Mouse (Mus musculus) myocyte (in vitro differentiated cells): Measurements from ENCODE around the gene Gabbr2. TPM values are rescaled to one million over a fixed set of nuclear protein-coding genes. Genes with fewer than 3 reads are reported as not detected.

ENCODE experiments used
- H3K27me3 ChIP-seq: one replicate; pipeline ENCODE4 v1.6.1; 2011; ENCODE audit not compliant: control insufficient read depth, insufficient read depth, insufficient read length
- H3K36me3 ChIP-seq: one replicate; pipeline ENCODE4 v1.6.1; 2011; ENCODE audit not compliant: control insufficient read depth, insufficient read depth
- H3K4me2 ChIP-seq: one replicate; pipeline ENCODE4 v1.6.1; 2011; ENCODE audit warnings: low read depth, control low read depth
- H3K4me3 ChIP-seq: one replicate; pipeline ENCODE4 v1.5.1; 2011; ENCODE audit warnings: mild to moderate bottlenecking, control low read depth, moderate library complexity
- H3K79me2 ChIP-seq: one replicate; pipeline ENCODE4 v1.6.1; 2011; ENCODE audit not compliant: control insufficient read depth, insufficient read depth
- H3ac ChIP-seq: one replicate; pipeline ENCODE4 v1.6.1; 2011; ENCODE audit not compliant: control insufficient read depth, insufficient read length
- CEBPB ChIP-seq: IDR thresholded peaks from 2 replicates; pipeline ENCODE4 v1.6.1; 2011; ENCODE audit warnings: mild to moderate bottlenecking, moderate library complexity; ENCODE audit not compliant: poor library complexity, insufficient read depth, severe bottlenecking
- E2F4 ChIP-seq: IDR thresholded peaks from one replicate; pipeline ENCODE4 v1.6.1; 2011; ENCODE audit warnings: mild to moderate bottlenecking, control low read depth, moderate library complexity; ENCODE audit not compliant: insufficient read depth
- MAX ChIP-seq: IDR thresholded peaks from one replicate; pipeline ENCODE4 v1.6.1; 2011; ENCODE audit warnings: low read depth, mild to moderate bottlenecking, control low read depth
- MYOD1 ChIP-seq, 3 experiments: IDR thresholded peaks; one replicate each; pipeline ENCODE4 v1.6.1; 2011; ENCODE audit warnings: control low read depth in 2 of 3, low read depth in 2 of 3, mild to moderate bottlenecking in 2 of 3, moderate library complexity in 1 of 3; ENCODE audit not compliant: insufficient read length in 2 of 3, control insufficient read depth in 1 of 3
- MYOG ChIP-seq, 3 experiments: IDR thresholded peaks; one replicate each; pipeline ENCODE4 v1.6.1; 2011; ENCODE audit warnings: control low read depth in 2 of 3, low read depth in 2 of 3, mild to moderate bottlenecking in 2 of 3; ENCODE audit not compliant: insufficient read length in 2 of 3, control insufficient read depth in 1 of 3, insufficient read depth in 1 of 3
- POLR2A ChIP-seq: IDR thresholded peaks from one replicate; pipeline ENCODE4 v1.6.1; 2011; ENCODE audit warnings: low read depth, mild to moderate bottlenecking, control low read depth, moderate library complexity; ENCODE audit not compliant: insufficient read length
- POLR2AphosphoS2 ChIP-seq: IDR thresholded peaks from one replicate; pipeline ENCODE4 v1.6.1; 2011; ENCODE audit warnings: low read depth, control low read depth; ENCODE audit not compliant: insufficient read length
- REST ChIP-seq: IDR thresholded peaks from one replicate; pipeline ENCODE4 v1.6.1; 2011; ENCODE audit warnings: mild to moderate bottlenecking, control low read depth, moderate library complexity; ENCODE audit not compliant: insufficient read depth, insufficient read length
- SRF ChIP-seq: IDR thresholded peaks from one replicate; pipeline ENCODE4 v1.6.1; 2011; ENCODE audit warnings: low read depth; ENCODE audit not compliant: control insufficient read depth, insufficient read length
- TCF12 ChIP-seq: IDR thresholded peaks from one replicate; pipeline ENCODE4 v1.6.1; 2011; ENCODE audit warnings: mild to moderate bottlenecking, control low read depth; ENCODE audit not compliant: poor library complexity, insufficient read depth, severe bottlenecking
- TCF3 ChIP-seq: IDR thresholded peaks from one replicate; pipeline ENCODE4 v1.6.1; 2011; ENCODE audit warnings: low read depth, control low read depth; ENCODE audit not compliant: insufficient read length
- USF1 ChIP-seq: IDR thresholded peaks from one replicate; pipeline ENCODE4 v1.6.1; 2011; ENCODE audit warnings: low read depth, mild to moderate bottlenecking, control low read depth, moderate library complexity
- polyA plus RNA-seq: library from polyadenylated mRNA; unstranded; fragments of >200 nt; fragmentation: generic; extraction: Trizol; gene quantifications from one replicate; pipeline ENCODE4 v1.2.1, GENCODE M21; 2012; ENCODE audit warnings: missing spikeins

The Gabbr2 gene
- polyA plus RNA-seq, 1 experiment = not detected

GRCm38 (mm10) chr4:46781109-46781508 lies 210.6 kb downstream of the Gabbr2 start:
- Histone ChIP-seq H3K36me3 (no peaks in the 10 kb centered on the region), H3K27me3 (no peaks in the 10 kb centered on the region), H3K4me3 (no peak overlapping the region), H3K79me2 (no peaks in the 10 kb centered on the region), H3ac (no peak overlapping the region), H3K4me2 (no peak overlapping the region)
- no peak for TF ChIP-seq TCF3
- TF ChIP-seq USF1 = no peak
- no peak for TF ChIP-seq POLR2AphosphoS2
- TF ChIP-seq MYOD1 (IDR thresholded peaks at IDR 0.05; ENCODE audit: control insufficient read depth in 1 of 3, insufficient read length in 2 of 3, low read depth in 2 of 3) = no peak
- TF ChIP-seq POLR2A = no peak
- TF ChIP-seq MYOG (IDR thresholded peaks at IDR 0.05; ENCODE audit: control insufficient read depth in 1 of 3, insufficient read depth in 1 of 3, insufficient read length in 2 of 3, low read depth in 2 of 3) = no peak
- TF ChIP-seq SRF = no peak
- no peak for TF ChIP-seq REST
- no peak for TF ChIP-seq E2F4
- TF ChIP-seq TCF12 = no peak
- TF ChIP-seq MAX = no peak
- TF ChIP-seq CEBPB = no peak

- Histone ChIP-seq H3K36me3 (no peaks in the 10 kb centered on the region), H3K27me3 (no peaks in the 10 kb centered on the region), H3K79me2 (no peaks in the 10 kb centered on the region), H3ac (no peak overlapping the region), H3K4me3 (no peak overlapping the region), H3K4me2 (no peak overlapping the region)
- TF ChIP-seq REST = no peak
- TF ChIP-seq USF1 = no peak
Measured at GRCm38 (mm10) chr4:46775959-46776358, 215.7 kb downstream of the Gabbr2 start.

DNA sequence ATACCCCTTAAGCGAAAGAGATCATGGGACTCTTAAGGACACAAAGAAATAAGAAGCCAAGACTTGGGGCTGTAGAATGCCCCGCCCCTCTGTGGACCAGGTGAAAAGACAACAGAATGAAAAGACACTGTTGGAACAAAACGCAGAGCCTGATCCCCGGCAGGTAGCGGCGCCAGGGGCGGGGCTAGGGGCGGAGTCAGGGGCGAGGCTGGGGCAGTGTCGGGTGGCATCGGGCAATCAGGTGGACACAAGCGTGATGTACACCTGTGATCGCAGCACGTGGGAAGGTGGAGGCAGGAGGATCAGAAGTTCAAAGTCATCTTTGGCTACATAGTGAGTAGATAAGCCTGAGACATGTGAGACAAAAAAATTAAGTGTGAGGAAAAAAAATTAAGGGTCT lies 217.0 kb downstream of the Gabbr2 start:
- TF ChIP-seq TCF12 (no peak), MYOG (IDR thresholded peaks at IDR 0.05; ENCODE audit: control insufficient read depth in 1 of 3, insufficient read depth in 1 of 3, insufficient read length in 2 of 3, low read depth in 2 of 3) (no peak), E2F4 (no peak), MYOD1 (IDR thresholded peaks at IDR 0.05; ENCODE audit: control insufficient read depth in 1 of 3, insufficient read length in 2 of 3, low read depth in 2 of 3) (no peak), SRF (no peak)
- no peak overlapping the region for H3ac ChIP-seq
- H3K79me2 ChIP-seq = no peaks in the 10 kb centered on the region
- H3K36me3 ChIP-seq = no peaks in the 10 kb centered on the region
- H3K4me3 ChIP-seq = no peak overlapping the region
- H3K4me2 ChIP-seq = no peak overlapping the region
- no peaks in the 10 kb centered on the region for H3K27me3 ChIP-seq

- Histone ChIP-seq H3K4me2 (no peak overlapping the region), H3K79me2 (no peaks in the 10 kb centered on the region), H3ac (no peak overlapping the region), H3K36me3 (no peaks in the 10 kb centered on the region), H3K4me3 (no peak overlapping the region), H3K27me3 (no peaks in the 10 kb centered on the region)
- TF ChIP-seq MAX (no peak), MYOG (IDR thresholded peaks at IDR 0.05; ENCODE audit: control insufficient read depth in 1 of 3, insufficient read depth in 1 of 3, insufficient read length in 2 of 3, low read depth in 2 of 3) (no peak), POLR2AphosphoS2 (no peak), MYOD1 (IDR thresholded peaks at IDR 0.05; ENCODE audit: control insufficient read depth in 1 of 3, insufficient read length in 2 of 3, low read depth in 2 of 3) (no peak), SRF (no peak), TCF3 (no peak), REST (no peak), TCF12 (no peak), CEBPB (no peak), E2F4 (no peak), USF1 (no peak), POLR2A (no peak)
Measured at GRCm38 (mm10) chr4:46773243-46773642, 218.4 kb downstream of the Gabbr2 start.

- TF ChIP-seq CEBPB (no peak), MYOD1 (IDR thresholded peaks at IDR 0.05; ENCODE audit: control insufficient read depth in 1 of 3, insufficient read length in 2 of 3, low read depth in 2 of 3) (no peak), MYOG (IDR thresholded peaks at IDR 0.05; ENCODE audit: control insufficient read depth in 1 of 3, insufficient read depth in 1 of 3, insufficient read length in 2 of 3, low read depth in 2 of 3) (no peak), TCF12 (no peak), USF1 (no peak), POLR2AphosphoS2 (no peak), E2F4 (no peak), POLR2A (no peak), TCF3 (no peak), SRF (no peak), REST (no peak), MAX (no peak)
- Histone ChIP-seq H3K27me3 (no peaks in the 10 kb centered on the region), H3K4me3 (no peak overlapping the region), H3K4me2 (no peak overlapping the region), H3K79me2 (no peaks in the 10 kb centered on the region), H3ac (no peak overlapping the region), H3K36me3 (no peaks in the 10 kb centered on the region)
Measured at GRCm38 (mm10) chr4:46772591-46772990, 219.1 kb downstream of the Gabbr2 start.
